Mouse (Mus musculus) ES-Bruce4 (cell line): ENCODE data around the gene Ly6g5c. TPM values are rescaled to one million over a fixed set of nuclear protein-coding genes. Genes with fewer than 3 reads are reported as not detected.

Source experiments
- H3K27ac ChIP-seq: 2 replicates; pipeline ENCODE4 v1.5.1; 2012; ENCODE audit warnings: low read length, inconsistent platforms; ENCODE audit not compliant: insufficient read depth
- H3K27me3 ChIP-seq: 2 replicates; pipeline ENCODE4 v1.6.1; 2012; ENCODE audit warnings: mild to moderate bottlenecking, low read length, inconsistent platforms; ENCODE audit not compliant: control insufficient read depth, poor library complexity, insufficient read depth, severe bottlenecking
- H3K36me3 ChIP-seq: 2 replicates; pipeline ENCODE4 v1.6.1; 2012; ENCODE audit warnings: inconsistent platforms, mild to moderate bottlenecking, low read length, moderate library complexity; ENCODE audit not compliant: control insufficient read depth, poor library complexity, insufficient read depth, severe bottlenecking
- H3K4me1 ChIP-seq: one replicate; pipeline ENCODE4 v1.8.1; 2011; ENCODE audit warnings: low read length; ENCODE audit not compliant: control insufficient read depth, insufficient read depth
- H3K4me3 ChIP-seq: 2 replicates; pipeline ENCODE4 v1.5.1; 2011; ENCODE audit warnings: low read depth, mild to moderate bottlenecking, low read length
- H3K9ac ChIP-seq: 2 replicates; pipeline ENCODE4 v1.6.1; 2012; ENCODE audit warnings: low read depth, mild to moderate bottlenecking, inconsistent platforms; ENCODE audit not compliant: poor library complexity, severe bottlenecking
- H3K9me3 ChIP-seq: replicated peaks from 2 replicates; pipeline ENCODE4 v1.6.1; 2012; ENCODE audit warnings: mild to moderate bottlenecking, low read length, inconsistent platforms; ENCODE audit not compliant: control insufficient read depth, poor library complexity, insufficient read depth, severe bottlenecking
- CTCF ChIP-seq: IDR thresholded peaks from one replicate; pipeline ENCODE4 v1.8.1; 2011; ENCODE audit warnings: low read depth, low read length
- EP300 ChIP-seq: IDR thresholded peaks from 2 replicates; pipeline ENCODE4 v1.6.1; 2011; ENCODE audit warnings: low read depth, low read length; ENCODE audit not compliant: insufficient read depth
- POLR2A ChIP-seq: IDR thresholded peaks from one replicate; pipeline ENCODE4 v1.8.1; 2011; ENCODE audit warnings: low read length; ENCODE audit not compliant: insufficient read depth
- polyA plus RNA-seq: library from polyadenylated mRNA; stranded (reverse); fragments of >200 nt; gene quantifications from 2 replicates; pipeline ENCODE4 v1.2.4, GENCODE M21; 2011; ENCODE audit warnings: low read depth; ENCODE audit not compliant: missing spikeins, insufficient read depth, insufficient read length

The Ly6g5c gene
- not detected in 2 replicates for polyA plus RNA-seq

GRCm38 (mm10) chr17:35108097-35108496 is at the start of gene Ly6g5c:
TSS of gene Ly6g5c (plus strand) at chr17:35108279.
- Histone ChIP-seq H3K9ac (no peak within 1 kb of the TSS), H3K27ac (no peak within 1 kb of the TSS), H3K36me3 (no peaks in the 10 kb centered on the region), H3K27me3 (no peaks in the 10 kb centered on the region), H3K9me3 (no peaks in the 10 kb centered on the region), H3K4me1 (no peaks in the 10 kb centered on the region), H3K4me3 (no peak within 1 kb of the TSS)
- TF ChIP-seq EP300 (no peak), CTCF (no peak), POLR2A (no peak)

- 0 out of 2 replicates have a peak overlapping the region, but pooled peaks have one; percentile 6 for H3K27ac ChIP-seq
- H3K4me1 ChIP-seq = peaks cover 6% of the 10 kb centered on the region
- H3K27me3 ChIP-seq = no peaks in the 10 kb centered on the region
- H3K9me3 ChIP-seq = no peaks in the 10 kb centered on the region
- TF ChIP-seq CTCF (no peak), POLR2A (no peak), EP300 (no peak)
- H3K9ac ChIP-seq = no peak overlapping the region
- peaks cover 21% of the 10 kb centered on the region for H3K36me3 ChIP-seq
- H3K4me3 ChIP-seq = no peak overlapping the region
These were observed 49.8 kb upstream of the Ly6g5c start for GRCm38 (mm10) chr17:35058316-35058715.

- no peaks in the 10 kb centered on the region for H3K9me3 ChIP-seq
- H3K9ac ChIP-seq = peak within 1 kb of the TSS; percentile 64
- H3K27ac ChIP-seq = peak within 1 kb of the TSS; percentile 40
- peaks cover 6% of the 10 kb centered on the region for H3K4me1 ChIP-seq
- H3K27me3 ChIP-seq = no peaks in the 10 kb centered on the region
- peaks cover 15% of the 10 kb centered on the region for H3K36me3 ChIP-seq
- H3K4me3 ChIP-seq = peak within 1 kb of the TSS; percentile 87
- TF ChIP-seq EP300 (0 out of 2 replicates have a peak, but pooled peaks have one; percentile 50), CTCF (peak; percentile 48), POLR2A (no peak)
These were observed 48.9 kb upstream of the Ly6g5c start, which contains the start of gene Ddah2 for GRCm38 (mm10) chr17:35058911-35059892. TSS of gene Ddah2 (plus strand) at chr17:35059035.

- Histone ChIP-seq H3K27ac (no peak overlapping the region), H3K9me3 (no peaks in the 10 kb centered on the region), H3K36me3 (peaks cover 9% of the 10 kb centered on the region), H3K27me3 (no peaks in the 10 kb centered on the region), H3K9ac (peak overlapping the region; percentile 64), H3K4me3 (peak overlapping the region; percentile 87), H3K4me1 (peaks cover 6% of the 10 kb centered on the region)
- no peak for TF ChIP-seq POLR2A
- TF ChIP-seq CTCF = no peak
- TF ChIP-seq EP300 = no peak
These were observed 48.0 kb upstream of the Ly6g5c start for GRCm38 (mm10) chr17:35060071-35060470.

GRCm38 (mm10) chr17:35060737-35061297 is 47.3 kb upstream of the Ly6g5c start:
- TF ChIP-seq POLR2A = no peak
- TF ChIP-seq CTCF = no peak
- no peak for TF ChIP-seq EP300
- peak overlapping the region; percentile 87 for H3K4me3 ChIP-seq
- H3K9ac ChIP-seq = no peak overlapping the region
- no peaks in the 10 kb centered on the region for H3K27me3 ChIP-seq
- peaks cover 8% of the 10 kb centered on the region for H3K36me3 ChIP-seq
- H3K9me3 ChIP-seq = no peaks in the 10 kb centered on the region
- peaks cover 6% of the 10 kb centered on the region for H3K4me1 ChIP-seq
- H3K27ac ChIP-seq = no peak overlapping the region

- no peaks in the 10 kb centered on the region for H3K9me3 ChIP-seq
- H3K9ac ChIP-seq = no peak overlapping the region
- H3K27ac ChIP-seq = peak overlapping the region; percentile 5; the same call in 1 of the 2 replicates
- H3K36me3 ChIP-seq = peaks cover 4% of the 10 kb centered on the region
- no peak for TF ChIP-seq EP300
- no peak for TF ChIP-seq CTCF
- no peak for TF ChIP-seq POLR2A
- H3K4me1 ChIP-seq = peaks cover 6% of the 10 kb centered on the region
- H3K27me3 ChIP-seq = no peaks in the 10 kb centered on the region
- no peak overlapping the region for H3K4me3 ChIP-seq
These were observed 46.8 kb upstream of the Ly6g5c start for GRCm38 (mm10) chr17:35061299-35061698.
